8 mouse cellular contexts compared by ENCODE assay signal in genomic region chr7:141173323-141173850, GRCm38 (mm10). TPM values are rescaled to one million over a fixed set of nuclear protein-coding genes. Genes with fewer than 3 reads are reported as not detected.
A peak's percentile ranks its signal among the peaks of the same experiment; 100 is the strongest.
DNase-seq lines count a peak whose midpoint lies in the region; ATAC-seq and TF ChIP-seq lines count a peak whose summit lies in the region.

No protein-coding gene starts in this region.

- H3K9me3 ChIP-seq in lung, embryonic 14.5 days (ENCODE audit: low read depth, low read length) = no peaks in the 10 kb centered on the region
- H3K9me3 ChIP-seq in embryonic facial prominence, embryonic 13.5 days = no peaks in the 10 kb centered on the region
- no peaks in the 10 kb centered on the region for H3K9me3 ChIP-seq in intestine, embryonic 16.5 days (ENCODE audit: control insufficient read depth, low read length)
- no peaks in the 10 kb centered on the region for H3K9me3 ChIP-seq in neural tube, embryonic 14.5 days (ENCODE audit: control insufficient read depth, low read length)

- DNase-seq in lung, embryonic 14.5 days = no peak
- no peak for DNase-seq in lung, postnatal 4 days
- DNase-seq in urinary bladder, adult 18-20 months (ENCODE audit: low spot score in 2 of 2) = no peak
- no peak for DNase-seq in left cerebral cortex, postnatal 4 days
- DNase-seq in left cerebral cortex, postnatal 36 days (ENCODE audit: low spot score in 2 of 2) = no peak

- peak overlapping the region; percentile 79 for H3K4me2 ChIP-seq in lung, embryonic 14.5 days
- H3K4me2 ChIP-seq in embryonic facial prominence, embryonic 13.5 days = peak overlapping the region; percentile 79
- peak overlapping the region; percentile 78 for H3K4me2 ChIP-seq in intestine, embryonic 16.5 days (ENCODE audit: low read depth, low read length)
- peak overlapping the region; percentile 87 for H3K4me2 ChIP-seq in neural tube, embryonic 14.5 days (ENCODE audit: low read depth, low read length)

- intact Hi-C loops in left cerebral cortex, postnatal 4 days (cut with DNase I) = loop anchor here (10.0 kb wide), 3 partner anchors 109 to 319 kb away; partner anchors contain the start of genes B4galnt4, Bet1l, Cox8b and Gm45785
- intact Hi-C loops in left cerebral cortex, postnatal 36 days (cut with DNase I) = loop anchor here (5.0 kb wide), 3 partner anchors 41 to 326 kb away; partner anchors contain the start of genes Odf3 and Scgb1c1

- peak overlapping the region; percentile 89 for H3K27ac ChIP-seq in lung, embryonic 14.5 days (ENCODE audit: low read depth)
- peak overlapping the region; percentile 92 for H3K27ac ChIP-seq in embryonic facial prominence, embryonic 13.5 days
- peak overlapping the region; percentile 92; the same call in 1 of the 2 replicates for H3K27ac ChIP-seq in intestine, embryonic 16.5 days (ENCODE audit: low read length)
- H3K27ac ChIP-seq in neural tube, embryonic 14.5 days (ENCODE audit: low read depth, low read length) = peak overlapping the region; percentile 98

- H3K27me3 ChIP-seq in lung, embryonic 14.5 days (ENCODE audit: insufficient read depth, low read length) = no peaks in the 10 kb centered on the region
- H3K27me3 ChIP-seq in embryonic facial prominence, embryonic 13.5 days = no peaks in the 10 kb centered on the region
- H3K27me3 ChIP-seq in intestine, embryonic 16.5 days (replicated peaks; ENCODE audit: control insufficient read depth, insufficient read depth, low read length) = no peaks in the 10 kb centered on the region
- no peaks in the 10 kb centered on the region for H3K27me3 ChIP-seq in neural tube, embryonic 14.5 days (ENCODE audit: control insufficient read depth, insufficient read depth, low read length)

- H3K4me3 ChIP-seq in lung, embryonic 14.5 days (ENCODE audit: low read depth, low read length) = peak overlapping the region; percentile 45
- H3K4me3 ChIP-seq in embryonic facial prominence, embryonic 13.5 days = peak overlapping the region; percentile 56
- H3K4me3 ChIP-seq in intestine, embryonic 16.5 days (ENCODE audit: low read length) = peak overlapping the region; percentile 67
- peak overlapping the region; percentile 52 for H3K4me3 ChIP-seq in neural tube, embryonic 14.5 days (ENCODE audit: low read depth, low read length)

- H3K36me3 ChIP-seq in lung, embryonic 14.5 days (ENCODE audit: insufficient read depth) = no peaks in the 10 kb centered on the region
- no peaks in the 10 kb centered on the region for H3K36me3 ChIP-seq in embryonic facial prominence, embryonic 13.5 days
- no peaks in the 10 kb centered on the region for H3K36me3 ChIP-seq in intestine, embryonic 16.5 days (ENCODE audit: control insufficient read depth, insufficient read depth, low read length)
- no peaks in the 10 kb centered on the region for H3K36me3 ChIP-seq in neural tube, embryonic 14.5 days (ENCODE audit: control insufficient read depth, insufficient read depth, low read length)

- TF ChIP-seq CTCF in lung, embryonic 14.5 days (IDR thresholded peaks at IDR 0.05; ENCODE audit: low read depth) = no peak

- peaks cover 13% of the 10 kb centered on the region; the same call in 1 of the 2 replicates for H3K4me1 ChIP-seq in lung, embryonic 14.5 days (ENCODE audit: insufficient read depth)
- peaks cover 30% of the 10 kb centered on the region for H3K4me1 ChIP-seq in embryonic facial prominence, embryonic 13.5 days
- peaks cover 20% of the 10 kb centered on the region for H3K4me1 ChIP-seq in intestine, embryonic 16.5 days (ENCODE audit: control insufficient read depth, insufficient read depth, low read length)
- 0 out of 2 replicates have a peak, but pooled peaks cover 5% of the 10 kb centered on the region for H3K4me1 ChIP-seq in neural tube, embryonic 14.5 days (ENCODE audit: control insufficient read depth, insufficient read depth, low read length)

- WGBS in lung, embryonic 14.5 days = 67% methylated on average over 5 of the region's 5 CpGs
- WGBS in embryonic facial prominence, embryonic 13.5 days = 76% methylated on average over 5 of the region's 5 CpGs
- 72% methylated on average over 5 of the region's 5 CpGs for WGBS in intestine, embryonic 16.5 days
- WGBS in neural tube, embryonic 14.5 days = 86% methylated on average over 5 of the region's 5 CpGs

- peak overlapping the region; percentile 69 for H3K9ac ChIP-seq in lung, embryonic 14.5 days
- H3K9ac ChIP-seq in embryonic facial prominence, embryonic 13.5 days = peak overlapping the region; percentile 73; the same call in 1 of the 2 replicates
- peak overlapping the region; percentile 83 for H3K9ac ChIP-seq in intestine, embryonic 16.5 days (ENCODE audit: low read depth, low read length)
- no peak overlapping the region for H3K9ac ChIP-seq in neural tube, embryonic 14.5 days (replicated peaks; ENCODE audit: low read depth, low read length)

- no peak for ATAC-seq in lung, embryonic 14.5 days (ENCODE audit: insufficient read depth)
- no peak for ATAC-seq in embryonic facial prominence, embryonic 13.5 days (ENCODE audit: insufficient number of reproducible peaks, insufficient read depth, low FRiP score, low TSS enrichment, low read depth)
- ATAC-seq in intestine, embryonic 16.5 days = no peak
- ATAC-seq in neural tube, embryonic 14.5 days (ENCODE audit: low read depth) = no peak

RNA-seq across cellular contexts. Expression of gene Rnh1, which starts 0.7 kb away (rescaled TPM):
- polyA plus RNA-seq in lung, embryonic 14.5 days (2014; fragmentation: Nextera tagmentation; extraction: Ambion mirVana) = 124 and 130 TPM in 2 replicates
- 111 and 118 TPM in 2 replicates for polyA plus RNA-seq in embryonic facial prominence, embryonic 13.5 days (2015; fragmentation: Nextera tagmentation; extraction: Ambion mirVana)
- polyA plus RNA-seq in intestine, embryonic 16.5 days (2015; fragmentation: Nextera tagmentation; extraction: Ambion mirVana) = 159 and 160 TPM in 2 replicates
- polyA plus RNA-seq in neural tube, embryonic 14.5 days (2014; fragmentation: Nextera tagmentation; extraction: Ambion mirVana) = 45.3 and 54.3 TPM in 2 replicates
- 10 to 100 TPM; 20.1 to 25.3 TPM for total RNA-seq in left cerebral cortex, postnatal 4 days (2021)
- total RNA-seq in left cerebral cortex, postnatal 36 days (2021) = 10 to 100 TPM; 33.6 to 36.2 TPM

RNA-seq across cellular contexts. Expression of gene Hras, which starts 20.4 kb away (rescaled TPM):
- 85.8 and 97.4 TPM in 2 replicates for polyA plus RNA-seq in lung, embryonic 14.5 days (2014; fragmentation: Nextera tagmentation; extraction: Ambion mirVana)
- polyA plus RNA-seq in embryonic facial prominence, embryonic 13.5 days (2015; fragmentation: Nextera tagmentation; extraction: Ambion mirVana) = 99.8 and 110 TPM in 2 replicates
- 21.9 and 47.0 TPM in 2 replicates for polyA plus RNA-seq in intestine, embryonic 16.5 days (2015; fragmentation: Nextera tagmentation; extraction: Ambion mirVana)
- polyA plus RNA-seq in neural tube, embryonic 14.5 days (2014; fragmentation: Nextera tagmentation; extraction: Ambion mirVana) = 152 and 166 TPM in 2 replicates
- 100 to 1,000 TPM; 194 to 211 TPM for total RNA-seq in left cerebral cortex, postnatal 4 days (2021)
- total RNA-seq in left cerebral cortex, postnatal 36 days (2021) = 100 to 1,000 TPM; 256 to 304 TPM

RNA-seq across cellular contexts. Expression of gene Lrrc56, which starts 20.6 kb away (rescaled TPM):
- 3.8 and 4.3 TPM in 2 replicates for polyA plus RNA-seq in lung, embryonic 14.5 days (2014; fragmentation: Nextera tagmentation; extraction: Ambion mirVana)
- 11.6 and 13.3 TPM in 2 replicates for polyA plus RNA-seq in embryonic facial prominence, embryonic 13.5 days (2015; fragmentation: Nextera tagmentation; extraction: Ambion mirVana)
- polyA plus RNA-seq in intestine, embryonic 16.5 days (2015; fragmentation: Nextera tagmentation; extraction: Ambion mirVana) = 5.3 and 6.5 TPM in 2 replicates
- polyA plus RNA-seq in neural tube, embryonic 14.5 days (2014; fragmentation: Nextera tagmentation; extraction: Ambion mirVana) = 4.4 and 6.7 TPM in 2 replicates
- 1 to 10 TPM; 6.2 to 7.4 TPM for total RNA-seq in left cerebral cortex, postnatal 4 days (2021)
- 1 to 10 TPM; 3.5 to 4.7 TPM for total RNA-seq in left cerebral cortex, postnatal 36 days (2021)

RNA-seq across cellular contexts. Expression of gene Lmntd2, which starts 40.5 kb away (rescaled TPM):
- polyA plus RNA-seq in lung, embryonic 14.5 days (2014; fragmentation: Nextera tagmentation; extraction: Ambion mirVana) = 0.74 and 1.4 TPM in 2 replicates
- polyA plus RNA-seq in embryonic facial prominence, embryonic 13.5 days (2015; fragmentation: Nextera tagmentation; extraction: Ambion mirVana) = 2.8 and 3.4 TPM in 2 replicates
- 4.0 TPM in 2 replicates for polyA plus RNA-seq in intestine, embryonic 16.5 days (2015; fragmentation: Nextera tagmentation; extraction: Ambion mirVana)
- 0.21 and 0.45 TPM in 2 replicates for polyA plus RNA-seq in neural tube, embryonic 14.5 days (2014; fragmentation: Nextera tagmentation; extraction: Ambion mirVana)
- under 1 TPM in 1 of 2 experiments, not detected in 1; 0.18 TPM for total RNA-seq in left cerebral cortex, postnatal 4 days (2021)
- total RNA-seq in left cerebral cortex, postnatal 36 days (2021) = not detected

RNA-seq across cellular contexts. Expression of gene Rassf7, which starts 42.3 kb away (rescaled TPM):
- polyA plus RNA-seq in lung, embryonic 14.5 days (2014; fragmentation: Nextera tagmentation; extraction: Ambion mirVana) = 38.9 and 41.1 TPM in 2 replicates
- 32.9 and 40.0 TPM in 2 replicates for polyA plus RNA-seq in embryonic facial prominence, embryonic 13.5 days (2015; fragmentation: Nextera tagmentation; extraction: Ambion mirVana)
- 75.6 and 77.5 TPM in 2 replicates for polyA plus RNA-seq in intestine, embryonic 16.5 days (2015; fragmentation: Nextera tagmentation; extraction: Ambion mirVana)
- polyA plus RNA-seq in neural tube, embryonic 14.5 days (2014; fragmentation: Nextera tagmentation; extraction: Ambion mirVana) = 24.8 and 25.3 TPM in 2 replicates
- 1 to 10 TPM; 3.8 to 4.7 TPM for total RNA-seq in left cerebral cortex, postnatal 4 days (2021)
- 1 to 10 TPM in 1 of 2 experiments, under 1 TPM in 1; 0.70 to 1.3 TPM for total RNA-seq in left cerebral cortex, postnatal 36 days (2021)
